Mouse (Mus musculus) brain, embryonic 18.5 days (tissue): ENCODE results near the gene Galnt18.

Experiments used
- DNase-seq: peaks from one replicate; pipeline ENCODE4 v3.0.0-alpha.2; 2012; ENCODE audit warnings: low read depth, low spot score

The Galnt18 gene

GRCm38 (mm10) chr7:111563316-111564110 lies 216.3 kb downstream of the Galnt18 start:
- DNase-seq: no peak

GRCm38 (mm10) chr7:111560097-111560496 lies 219.7 kb downstream of the Galnt18 start:
- DNase-seq: no peak

DNA sequence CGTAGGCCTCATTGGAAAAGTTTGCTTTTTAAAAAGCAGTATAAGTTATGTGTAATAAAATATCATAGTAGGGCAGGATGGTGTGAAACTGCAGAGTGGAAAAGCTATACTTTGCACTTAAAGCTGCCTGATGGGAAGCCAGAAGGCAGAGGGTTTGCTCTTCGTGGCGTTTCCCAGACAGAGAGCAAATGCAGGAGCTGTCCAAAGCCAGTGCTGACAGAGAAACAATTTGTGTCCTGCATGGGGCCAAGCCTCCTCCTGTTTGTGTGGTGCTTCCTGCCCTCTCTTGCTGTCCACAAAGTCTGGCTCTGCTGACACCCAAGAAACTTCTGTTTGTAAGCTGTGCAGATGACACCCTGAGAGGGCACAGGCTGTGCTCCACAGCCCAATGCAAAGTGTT lies 220.8 kb downstream of the Galnt18 start:
- DNase-seq: no peak

DNA sequence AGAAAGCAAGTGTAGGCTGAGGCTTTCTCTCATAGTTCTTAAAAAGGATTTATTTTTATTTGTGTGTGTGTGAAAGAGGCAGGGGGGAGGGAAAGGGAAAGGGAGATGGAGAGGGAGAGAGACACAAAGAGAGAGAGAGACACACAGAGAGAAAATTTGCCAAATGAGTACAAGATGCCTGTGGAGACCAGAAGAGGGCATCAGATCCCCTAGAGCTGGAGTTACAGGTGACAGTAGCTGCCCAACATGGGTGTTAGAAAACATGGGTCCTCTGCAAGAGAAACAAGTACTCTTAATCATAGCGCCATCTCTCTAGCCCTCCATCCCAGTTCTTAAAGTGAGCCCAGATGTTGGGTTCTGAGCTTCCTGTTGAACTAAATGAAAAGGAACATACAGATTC lies 228.8 kb downstream of the Galnt18 start:
- no peak for DNase-seq

GRCm38 (mm10) chr7:111547069-111547468 lies 232.7 kb downstream of the Galnt18 start:
- no peak for DNase-seq

- no peak for DNase-seq
These were observed 234.2 kb downstream of the Galnt18 start for GRCm38 (mm10) chr7:111545614-111546013.

- no peak for DNase-seq
These were observed 241.8 kb downstream of the Galnt18 start for GRCm38 (mm10) chr7:111537946-111538345.

DNA sequence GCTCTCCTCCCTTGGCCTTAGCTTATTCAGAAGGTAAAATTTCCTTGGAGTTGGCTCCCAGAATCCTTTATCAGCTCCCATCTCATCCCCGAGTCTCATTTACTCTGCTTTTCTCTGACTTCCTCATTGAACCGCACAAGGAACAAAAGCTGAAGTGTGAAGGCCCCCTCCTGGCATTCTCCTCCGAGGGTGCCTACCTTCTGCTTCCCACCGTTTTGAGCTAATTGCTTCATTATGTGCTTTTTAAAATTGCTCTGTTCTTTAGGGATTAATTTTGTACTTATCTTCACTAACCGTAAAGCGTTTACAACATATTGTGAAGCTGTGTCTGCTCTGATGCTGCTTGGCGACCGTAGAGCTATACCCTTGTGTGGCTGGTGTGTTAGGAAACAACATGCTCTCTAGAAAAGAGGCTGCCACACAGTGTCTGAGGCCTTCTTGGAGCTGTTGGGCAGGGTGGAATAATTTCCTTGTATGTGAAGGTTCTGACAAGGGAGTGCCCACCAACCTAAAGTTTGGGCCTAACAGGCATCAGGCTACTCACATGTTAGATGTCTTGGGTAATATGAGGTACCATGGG lies 244.9 kb downstream of the Galnt18 start:
- no peak for DNase-seq

GRCm38 (mm10) chr7:111528961-111529643 lies 250.7 kb downstream of the Galnt18 start:
- DNase-seq: no peak

- no peak for DNase-seq
These were observed 251.3 kb downstream of the Galnt18 start for GRCm38 (mm10) chr7:111528462-111528861.

DNA sequence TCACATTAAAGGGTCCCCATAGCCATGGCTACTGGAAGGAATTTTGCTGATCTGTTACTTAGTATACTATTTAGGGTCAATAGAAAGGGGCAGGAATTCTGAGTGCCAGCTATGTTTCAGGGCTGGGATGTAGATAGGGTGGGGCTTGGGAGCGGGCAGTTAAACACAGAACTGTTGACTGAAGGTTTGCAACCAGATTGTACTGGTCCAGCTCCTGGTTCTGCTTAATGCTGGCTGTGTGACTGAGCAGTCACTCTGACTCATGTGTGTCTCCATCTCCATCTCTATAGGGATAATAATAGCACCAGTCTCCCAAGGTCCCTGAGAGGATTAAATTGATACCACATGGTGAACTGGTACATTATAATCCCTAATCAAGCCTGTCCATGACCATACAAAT lies 258.9 kb downstream of the Galnt18 start:
- DNase-seq: no peak

DNA sequence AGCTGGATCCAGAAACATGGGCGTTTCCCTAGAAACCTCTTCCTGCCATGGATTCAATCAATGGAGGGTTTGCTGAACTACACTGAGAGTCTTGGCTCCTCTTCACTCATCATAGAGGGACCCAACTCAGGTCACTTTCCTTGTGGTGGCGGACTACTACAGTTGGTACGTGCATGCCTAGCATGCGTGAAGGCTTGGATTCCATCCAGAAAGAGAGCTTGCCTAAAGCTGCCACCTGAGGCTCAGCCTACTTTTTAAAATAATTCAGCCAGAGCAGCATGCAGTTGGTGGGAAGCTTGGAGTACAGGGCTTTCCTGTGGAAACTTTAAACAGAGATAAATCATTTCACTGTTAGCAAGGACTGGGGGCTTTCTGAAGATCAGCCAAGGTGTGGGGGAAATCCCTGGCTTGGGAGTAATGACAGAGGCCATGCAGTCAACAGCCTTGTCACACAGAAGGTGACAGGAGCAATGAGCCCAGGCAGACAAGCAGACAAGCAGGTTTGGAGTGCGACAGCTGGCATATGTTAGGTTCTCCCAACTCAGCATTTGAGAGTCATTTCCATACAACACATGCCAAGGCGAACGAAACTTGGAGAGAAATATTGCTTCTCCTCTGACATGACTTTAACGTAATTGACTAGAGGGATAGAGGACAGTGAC lies 261.1 kb downstream of the Galnt18 start:
- DNase-seq: no peak

DNA sequence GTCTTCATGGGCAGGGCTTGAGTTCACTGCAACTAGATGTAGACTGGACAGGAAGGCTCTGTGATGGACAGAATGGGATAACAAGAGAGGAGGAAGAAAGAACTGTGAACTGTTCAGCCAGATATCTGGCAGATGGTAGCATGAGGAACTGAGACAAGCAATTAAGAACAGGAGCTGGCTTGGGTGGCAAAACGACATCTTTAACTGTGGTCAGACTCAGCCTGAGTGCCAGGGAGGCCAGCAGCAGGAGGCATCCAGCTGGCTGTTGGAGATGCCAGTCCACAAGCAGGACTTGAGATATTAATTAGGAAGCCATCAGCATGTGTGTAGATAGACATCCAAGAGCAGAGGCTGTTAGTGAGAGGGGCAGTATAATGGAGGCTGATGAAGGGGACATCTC lies 262.9 kb downstream of the Galnt18 start:
- no peak for DNase-seq

GRCm38 (mm10) chr7:111515471-111515870 lies 264.3 kb downstream of the Galnt18 start:
- no peak for DNase-seq

DNA sequence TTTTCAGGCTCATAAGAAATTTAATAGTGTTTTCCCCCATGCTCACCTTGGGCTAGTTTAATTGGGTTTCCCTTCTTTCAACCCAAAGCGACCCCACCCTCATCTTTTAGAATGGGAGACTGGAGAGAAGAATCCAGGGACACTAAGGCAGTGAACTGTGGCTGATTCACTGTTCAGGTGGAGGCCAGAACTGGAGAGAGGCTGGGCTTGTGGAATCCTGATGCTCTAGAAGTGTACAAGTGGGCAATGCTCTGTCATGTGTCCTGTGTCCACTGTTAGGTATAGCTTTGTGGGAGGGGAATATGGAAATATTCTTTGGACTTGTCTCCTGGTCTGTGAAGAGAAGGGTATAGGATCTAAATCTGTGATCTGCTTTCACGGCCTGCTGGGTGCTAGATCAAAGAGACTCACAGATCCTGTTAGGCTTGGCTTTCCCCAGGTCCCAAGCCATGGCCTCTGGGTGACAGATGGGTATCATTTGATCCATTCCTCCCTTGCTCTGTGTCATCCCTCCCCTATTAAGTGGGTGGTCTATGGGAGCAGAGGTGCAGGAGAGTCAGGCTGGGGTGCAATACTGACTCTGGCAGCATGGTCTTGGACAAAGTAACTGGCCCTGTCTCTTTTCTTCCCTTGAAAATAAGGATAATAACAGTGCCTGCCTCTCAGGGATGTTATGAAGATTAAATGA lies 270.5 kb downstream of the Galnt18 start:
- no peak for DNase-seq

- no peak for DNase-seq
These were observed 279.2 kb downstream of the Galnt18 start for GRCm38 (mm10) chr7:111500616-111501015.

DNA sequence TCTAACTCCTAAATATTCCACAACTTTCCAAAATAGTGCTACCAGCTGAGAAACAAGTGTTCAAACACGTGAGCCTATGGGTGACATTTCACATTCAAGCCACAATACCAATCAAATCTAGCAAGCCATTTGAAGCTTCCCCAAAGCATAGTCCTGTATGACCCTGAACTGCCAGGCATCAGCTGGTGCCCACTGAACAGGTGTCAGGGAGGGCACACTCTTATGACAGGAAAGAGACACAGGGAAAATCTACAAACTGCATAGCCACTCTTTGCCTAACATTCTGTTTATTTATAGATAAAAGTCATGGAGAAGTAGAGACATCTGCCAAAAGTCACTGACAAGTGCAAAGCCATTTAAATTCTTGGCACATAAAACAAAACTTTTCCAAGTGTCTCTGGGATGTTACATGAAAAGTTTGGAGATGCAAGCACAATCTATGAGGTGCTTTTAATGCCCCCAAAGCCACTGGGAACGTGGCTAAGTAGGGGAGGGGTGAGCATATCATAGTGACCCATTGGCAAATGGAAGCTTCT lies 280.5 kb downstream of the Galnt18 start:
- DNase-seq: no peak

GRCm38 (mm10) chr7:111497191-111497590 lies 282.6 kb downstream of the Galnt18 start:
- DNase-seq: no peak

DNA sequence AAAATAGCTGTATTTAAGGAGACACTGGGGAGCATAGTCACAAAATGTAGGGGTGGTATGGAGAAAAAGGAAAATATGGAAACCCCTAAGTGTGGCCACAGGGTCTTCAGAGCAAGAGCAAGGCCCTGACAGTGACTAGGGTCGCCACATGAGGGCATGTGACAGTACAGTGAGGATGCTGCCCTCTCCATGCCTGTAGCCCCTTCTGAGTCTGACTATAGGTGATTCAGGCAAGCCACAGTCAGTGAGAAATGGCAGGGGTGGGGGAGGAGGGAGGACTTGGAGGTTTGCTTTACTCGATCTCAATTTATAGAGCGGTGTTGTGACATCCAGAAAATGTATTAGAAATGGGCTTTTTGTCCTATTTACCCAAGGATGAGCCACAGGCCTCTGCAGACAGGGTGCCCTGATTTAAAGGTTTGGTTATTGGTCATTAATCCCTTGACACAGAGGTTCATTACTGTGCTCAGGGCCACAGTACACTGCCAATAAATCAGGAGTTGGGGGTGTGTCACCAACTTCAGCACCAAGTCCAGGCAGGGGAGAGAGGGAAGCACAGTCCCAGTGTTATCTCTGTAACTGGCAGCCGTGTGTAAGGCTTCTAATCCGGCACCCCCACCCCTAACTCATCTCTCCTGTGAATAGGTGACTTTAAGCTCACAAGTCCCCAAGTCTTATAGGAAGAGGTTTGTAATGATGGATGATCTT lies 287.4 kb downstream of the Galnt18 start:
- DNase-seq: no peak

DNA sequence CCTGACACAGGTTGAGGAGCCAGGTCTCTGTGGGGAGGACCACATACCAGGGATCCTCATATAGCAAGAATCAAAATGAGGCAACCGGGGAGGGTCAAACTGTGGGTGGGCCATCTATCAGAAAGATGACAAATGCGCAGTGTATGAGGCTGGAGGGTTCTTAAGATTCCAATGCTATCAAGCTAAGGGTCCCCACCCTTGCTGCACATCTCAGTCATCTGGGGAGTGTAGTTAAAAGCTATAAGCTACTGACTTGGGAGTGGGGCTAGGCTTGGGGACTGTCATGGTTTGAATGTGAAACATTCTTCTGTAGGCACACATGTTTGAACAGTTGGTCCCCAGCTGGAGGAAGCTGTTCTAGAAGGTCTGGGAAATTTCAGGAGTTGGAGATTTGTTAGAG lies 288.2 kb downstream of the Galnt18 start:
- no peak for DNase-seq

- no peak for DNase-seq
These were observed 292.9 kb downstream of the Galnt18 start for GRCm38 (mm10) chr7:111486811-111487333.
